Mouse (Mus musculus) limb, embryonic 10.5 days (tissue): ENCODE data around the gene Adssl1. TPM values are rescaled to one million over a fixed set of nuclear protein-coding genes. Genes with fewer than 3 reads are reported as not detected.
A peak's percentile ranks its signal among the peaks of the same experiment; 100 is the strongest.

Source experiments
- DNase-seq: peaks from one replicate; pipeline ENCODE4 v3.0.0-alpha.2; 2017; ENCODE audit warnings: low spot score
- H3K27ac ChIP-seq: fragments of 300-500 bp; sonication (generic); 2 replicates; pipeline ENCODE4 v1.5.1; 2016; ENCODE audit warnings: mild to moderate bottlenecking
- H3K27me3 ChIP-seq: fragments of 300-500 bp; sonication (generic); 2 replicates; pipeline ENCODE4 v1.6.1; 2016; ENCODE audit warnings: low read depth, mild to moderate bottlenecking; ENCODE audit not compliant: poor library complexity, severe bottlenecking
- H3K36me3 ChIP-seq: fragments of 300-500 bp; sonication (generic); 2 replicates; pipeline ENCODE4 v1.6.1; 2016; ENCODE audit warnings: mild to moderate bottlenecking, moderate library complexity
- H3K4me1 ChIP-seq: fragments of 300-500 bp; sonication (generic); 2 replicates; pipeline ENCODE4 v1.6.1; 2016
- H3K4me3 ChIP-seq: fragments of 300-500 bp; sonication (generic); 2 replicates; pipeline ENCODE4 v1.5.1; 2016; ENCODE audit warnings: mild to moderate bottlenecking, moderate library complexity
- H3K9me3 ChIP-seq: fragments of 300-500 bp; sonication (generic); replicated peaks from 2 replicates; pipeline ENCODE4 v1.6.1; 2016; ENCODE audit warnings: mild to moderate bottlenecking
- WGBS: fragments of 180-500 bp; shearing (Covaris S2); methylation state at CpG from one replicate; pipeline ENCODE4 v1.1.7; 2016; 5-methylcytosine and 5-hydroxymethylcytosine counted together
- polyA plus RNA-seq: library from polyadenylated mRNA; unstranded; fragments of >200 nt; fragmentation: Nextera tagmentation; extraction: Ambion mirVana; gene quantifications from 2 replicates; pipeline ENCODE4 v1.2.1, GENCODE M21; 2016

Gene Adssl1
- polyA plus RNA-seq, 1 experiment from 2014 or later: 3.0 TPM

- DNase-seq: no peak
- H3K9me3 ChIP-seq: no peaks in the 10 kb centered on the region
- no peaks in the 10 kb centered on the region for H3K27me3 ChIP-seq
- H3K4me1 ChIP-seq: peaks cover 44% of the 10 kb centered on the region
- no peak overlapping the region for H3K4me3 ChIP-seq
- 81% methylated on average over 9 of the region's 9 CpGs for WGBS
- no peaks in the 10 kb centered on the region for H3K36me3 ChIP-seq
- H3K27ac ChIP-seq: no peak overlapping the region
These were observed 23.4 kb upstream of the Adssl1 start for GRCm38 (mm10) chr12:112596454-112596853.

GRCm38 (mm10) chr12:112596891-112597500 lies 22.8 kb upstream of the Adssl1 start:
- H3K4me1 ChIP-seq: peaks cover 46% of the 10 kb centered on the region

GRCm38 (mm10) chr12:112597618-112598017 lies 22.2 kb upstream of the Adssl1 start:
- Histone ChIP-seq H3K27ac (no peak overlapping the region), H3K9me3 (no peaks in the 10 kb centered on the region), H3K27me3 (no peaks in the 10 kb centered on the region), H3K4me1 (peaks cover 52% of the 10 kb centered on the region), H3K36me3 (no peaks in the 10 kb centered on the region), H3K4me3 (no peak overlapping the region)
- no peak for DNase-seq
- WGBS: 87% methylated on average over 8 of the region's 8 CpGs

More at GRCm38 (mm10) chr12:112596891-112597500, 22.8 kb upstream of the Adssl1 start:
- no peaks in the 10 kb centered on the region for H3K9me3 ChIP-seq
- no peaks in the 10 kb centered on the region for H3K27me3 ChIP-seq
- H3K4me3 ChIP-seq: no peak overlapping the region
- no peak for DNase-seq
- H3K27ac ChIP-seq: no peak overlapping the region
- no peaks in the 10 kb centered on the region for H3K36me3 ChIP-seq
- 78% methylated on average over 14 of the region's 14 CpGs for WGBS

- H3K27ac ChIP-seq: 0 out of 2 replicates have a peak overlapping the region, but pooled peaks have one; percentile 4
- H3K9me3 ChIP-seq: no peaks in the 10 kb centered on the region
- peaks cover 44% of the 10 kb centered on the region for H3K4me1 ChIP-seq
- WGBS: 37% methylated on average over 4 of the region's 4 CpGs
- no peaks in the 10 kb centered on the region; the same call in 1 of the 2 replicates for H3K36me3 ChIP-seq
- no peak for DNase-seq
- H3K4me3 ChIP-seq: no peak overlapping the region
- no peaks in the 10 kb centered on the region for H3K27me3 ChIP-seq
These were observed 20.6 kb upstream of the Adssl1 start for GRCm38 (mm10) chr12:112599198-112599597.

- Histone ChIP-seq H3K4me3 (no peak overlapping the region), H3K9me3 (no peaks in the 10 kb centered on the region), H3K27ac (no peak overlapping the region), H3K27me3 (no peaks in the 10 kb centered on the region), H3K4me1 (peaks cover 44% of the 10 kb centered on the region), H3K36me3 (no peaks in the 10 kb centered on the region; the same call in 1 of the 2 replicates)
- no peak for DNase-seq
- 84% methylated on average over 30 of the region's 30 CpGs for WGBS
These were observed 19.8 kb upstream of the Adssl1 start for GRCm38 (mm10) chr12:112599942-112600611.

- Histone ChIP-seq H3K27me3 (no peaks in the 10 kb centered on the region), H3K27ac (no peak overlapping the region), H3K36me3 (no peaks in the 10 kb centered on the region; the same call in 1 of the 2 replicates), H3K4me1 (peaks cover 27% of the 10 kb centered on the region), H3K9me3 (no peaks in the 10 kb centered on the region), H3K4me3 (no peak overlapping the region)
- DNase-seq: no peak
- 90% methylated on average over 5 of the region's 5 CpGs for WGBS
These were observed 15.8 kb upstream of the Adssl1 start for GRCm38 (mm10) chr12:112604022-112604421.

GRCm38 (mm10) chr12:112604709-112605649 lies 14.9 kb upstream of the Adssl1 start:
- Histone ChIP-seq H3K27me3 (no peaks in the 10 kb centered on the region), H3K4me1 (peaks cover 24% of the 10 kb centered on the region), H3K27ac (peak overlapping the region; percentile 32), H3K4me3 (no peak overlapping the region), H3K36me3 (no peaks in the 10 kb centered on the region; the same call in 1 of the 2 replicates), H3K9me3 (no peaks in the 10 kb centered on the region)
- peak; percentile 63 for DNase-seq
- WGBS: 68% methylated on average over 20 of the region's 20 CpGs

GRCm38 (mm10) chr12:112605766-112606165 lies 14.1 kb upstream of the Adssl1 start:
- Histone ChIP-seq H3K4me1 (peaks cover 24% of the 10 kb centered on the region), H3K9me3 (no peaks in the 10 kb centered on the region), H3K27me3 (no peaks in the 10 kb centered on the region), H3K36me3 (no peaks in the 10 kb centered on the region; the same call in 1 of the 2 replicates), H3K27ac (no peak overlapping the region), H3K4me3 (no peak overlapping the region)
- 48% methylated on average over 6 of the region's 6 CpGs for WGBS
- peak; percentile 79 for DNase-seq

GRCm38 (mm10) chr12:112606998-112607397 lies 12.8 kb upstream of the Adssl1 start:
- H3K4me3 ChIP-seq: no peak overlapping the region
- WGBS: 72% methylated on average over 6 of the region's 6 CpGs
- H3K27ac ChIP-seq: no peak overlapping the region
- H3K4me1 ChIP-seq: peaks cover 23% of the 10 kb centered on the region
- H3K36me3 ChIP-seq: peaks cover 4% of the 10 kb centered on the region; the same call in 1 of the 2 replicates
- no peaks in the 10 kb centered on the region for H3K9me3 ChIP-seq
- no peak for DNase-seq
- no peaks in the 10 kb centered on the region for H3K27me3 ChIP-seq

GRCm38 (mm10) chr12:112609031-112609430 lies 10.8 kb upstream of the Adssl1 start:
- peaks cover 13% of the 10 kb centered on the region for H3K4me1 ChIP-seq
- WGBS: 93% methylated on average over 10 of the region's 10 CpGs
- DNase-seq: no peak
- no peak overlapping the region for H3K4me3 ChIP-seq
- no peaks in the 10 kb centered on the region for H3K27me3 ChIP-seq
- no peak overlapping the region for H3K27ac ChIP-seq
- H3K9me3 ChIP-seq: no peaks in the 10 kb centered on the region
- H3K36me3 ChIP-seq: 0 out of 2 replicates have a peak, but pooled peaks cover 4% of the 10 kb centered on the region

GRCm38 (mm10) chr12:112616668-112617067 lies 3.2 kb upstream of the Adssl1 start:
- Histone ChIP-seq H3K4me1 (peaks cover 33% of the 10 kb centered on the region), H3K27me3 (peaks cover 38% of the 10 kb centered on the region), H3K36me3 (0 out of 2 replicates have a peak, but pooled peaks cover under 1% of the 10 kb centered on the region), H3K9me3 (no peaks in the 10 kb centered on the region), H3K4me3 (no peak overlapping the region), H3K27ac (no peak overlapping the region)
- WGBS: 51% methylated on average over 9 of the region's 9 CpGs
- no peak for DNase-seq

- Histone ChIP-seq H3K4me3 (no peak overlapping the region), H3K27ac (0 out of 2 replicates have a peak overlapping the region, but pooled peaks have one; percentile 20), H3K9me3 (no peaks in the 10 kb centered on the region), H3K36me3 (no peaks in the 10 kb centered on the region), H3K4me1 (peaks cover 33% of the 10 kb centered on the region), H3K27me3 (peaks cover 43% of the 10 kb centered on the region)
- 91% methylated on average over 11 of the region's 11 CpGs for WGBS
- DNase-seq: no peak
These were observed 2.7 kb upstream of the Adssl1 start for GRCm38 (mm10) chr12:112617184-112617583.
